Mouse (Mus musculus): ENCODE measurements around the gene Vmn1r29.
"Not testable (repeated sequence)": the region's sequence is repeated elsewhere in the genome, so short reads cannot be mapped to it uniquely, and the experiment has no call there.

The Vmn1r29 gene

DNA sequence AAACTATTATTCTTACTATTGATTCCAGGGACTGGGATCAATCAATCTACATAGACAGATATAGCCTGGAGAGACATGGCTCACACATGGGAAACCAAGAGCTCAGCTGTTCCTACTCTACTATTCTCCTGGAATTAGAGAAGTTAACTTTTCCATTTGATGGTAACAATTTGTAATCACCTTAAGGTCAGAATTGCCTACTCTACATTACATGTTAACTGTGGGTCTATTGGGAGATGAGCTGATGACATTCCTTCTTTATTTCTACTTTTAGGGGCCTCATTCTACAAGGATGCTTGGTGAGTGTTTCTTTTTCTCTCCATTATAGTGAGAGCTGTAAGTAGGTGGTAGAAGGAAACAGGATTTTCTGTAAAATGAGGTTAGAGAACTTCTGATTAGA, at the start of gene Vmn1r29:
Gene Vmn1r29 (plus strand): TSS at position 301 of the 400 bp plus-strand sequence.
- in situ Hi-C loops (cut with MboI; ENCODE audit: low sequenced_read_pairs), result no loop called here

DNA sequence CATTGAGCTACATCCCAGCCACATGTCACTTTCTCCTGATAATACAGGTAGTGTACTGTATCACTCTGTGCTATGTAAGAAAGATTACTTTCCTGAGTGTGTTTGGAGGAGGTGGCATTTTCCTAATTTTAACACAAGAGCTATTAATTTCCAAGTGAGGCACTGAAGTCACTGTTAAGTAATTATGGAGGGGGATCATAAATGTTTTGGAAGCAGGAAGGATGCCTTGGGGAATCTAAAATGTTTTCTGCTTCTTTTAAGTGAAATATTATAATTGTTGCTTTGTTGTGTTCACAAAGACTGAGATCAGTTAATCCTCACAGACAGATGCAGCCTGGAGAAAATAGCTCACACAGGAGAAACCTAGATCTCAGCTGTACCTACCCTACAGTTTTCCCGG, 39.6 kb upstream of the Vmn1r29 start, which contains the start of gene Vmn1r28:
Gene Vmn1r28 (plus strand): TSS at position 301 of the 400 bp plus-strand sequence.
- in situ Hi-C loops (cut with MboI; ENCODE audit: low sequenced_read_pairs), result no loop called here

DNA sequence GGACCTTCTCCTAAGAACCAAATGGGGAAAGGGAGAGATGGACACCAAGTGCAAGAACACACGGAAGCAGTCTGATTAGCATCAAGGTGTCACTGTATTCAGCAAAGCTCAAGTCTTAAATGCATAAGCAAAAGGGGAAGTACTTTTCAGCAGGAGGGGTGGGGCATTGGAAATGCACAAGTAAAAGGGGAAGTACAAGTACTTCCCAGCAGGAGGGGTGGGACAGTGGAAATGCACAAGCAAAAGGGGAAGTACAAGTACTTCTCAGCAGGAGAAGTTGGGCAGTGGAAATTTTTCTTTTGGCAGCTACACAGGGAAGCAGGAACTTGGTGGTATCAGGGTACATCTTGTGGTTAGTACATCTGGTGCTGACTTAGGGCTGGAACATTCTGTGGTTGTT, 21.7 kb upstream of the Vmn1r29 start:
- in situ Hi-C loops (cut with MboI; ENCODE audit: low sequenced_read_pairs), result not testable (repeated sequence)

DNA sequence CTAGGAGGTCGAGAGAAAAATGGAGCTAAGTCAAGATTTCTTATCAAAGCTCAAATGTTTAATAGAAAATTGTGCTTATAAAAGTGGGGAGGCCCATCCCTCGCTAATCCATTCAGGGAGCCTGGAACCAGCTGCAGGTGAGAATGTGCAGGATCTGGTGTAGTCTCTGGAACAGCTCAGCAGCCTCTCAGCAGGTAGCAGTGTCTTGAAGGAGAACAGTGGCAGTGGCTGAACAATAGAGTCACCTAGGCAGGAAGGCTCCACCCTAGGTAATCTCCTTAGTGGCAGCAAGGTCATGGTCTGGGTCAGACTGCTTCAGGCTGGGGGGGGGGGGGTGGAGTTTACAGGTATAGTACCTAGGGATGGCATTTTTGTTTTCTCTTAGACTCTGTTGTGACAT, 9.1 kb upstream of the Vmn1r29 start:
- in situ Hi-C loops (cut with MboI; ENCODE audit: low sequenced_read_pairs), result no loop called here

DNA sequence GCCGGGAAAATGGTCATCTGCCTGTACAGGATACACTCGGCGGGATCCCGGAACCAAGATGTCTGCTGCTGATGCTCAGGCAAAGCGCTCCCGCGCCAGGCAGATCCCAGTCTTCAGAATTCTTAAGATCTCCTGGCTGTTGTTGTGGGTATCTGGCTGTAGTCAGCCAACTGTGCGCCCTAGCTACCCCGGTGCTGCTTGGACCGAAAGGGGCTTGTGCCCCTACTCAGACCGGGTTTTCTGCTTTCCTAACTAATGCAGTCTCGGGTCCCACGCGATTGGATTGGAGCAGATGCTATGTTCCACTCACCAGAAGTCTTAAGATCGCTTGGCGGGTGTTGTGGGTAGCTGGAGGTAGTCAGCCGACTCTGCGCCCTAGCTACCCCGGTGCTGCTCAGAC, 2.8 kb upstream of the Vmn1r29 start:
- in situ Hi-C loops (cut with MboI; ENCODE audit: low sequenced_read_pairs), result not testable (repeated sequence)

DNA sequence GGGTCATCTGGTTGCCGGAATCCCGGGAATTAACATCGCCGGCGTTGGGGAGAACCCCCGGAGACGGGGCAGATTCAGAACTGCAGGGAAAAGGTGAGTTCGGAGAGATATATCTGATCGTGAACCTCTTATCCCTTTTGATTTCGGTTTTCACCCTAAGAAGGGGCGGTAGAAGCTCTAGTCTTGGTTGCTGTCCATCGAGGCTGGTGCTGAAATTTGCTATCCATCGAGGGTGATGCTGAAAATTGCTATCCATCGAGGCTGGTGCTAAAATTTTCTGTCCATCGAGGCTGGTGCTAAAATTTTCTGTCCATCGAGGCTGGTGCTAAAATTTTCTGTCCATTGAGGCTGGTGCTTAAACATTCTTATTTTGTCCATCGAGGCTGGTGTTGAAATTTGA, 29.3 kb downstream of the Vmn1r29 start:
- in situ Hi-C loops (cut with MboI; ENCODE audit: low sequenced_read_pairs), result not testable (repeated sequence)
